7 mouse cellular contexts compared by ENCODE assay signal in genomic region chr2:38668802-38669580, GRCm38 (mm10). TPM values are rescaled to one million over a fixed set of nuclear protein-coding genes. Genes with fewer than 3 reads are reported as not detected.
DNase-seq lines count a peak whose midpoint lies in the region; ATAC-seq and TF ChIP-seq lines count a peak whose summit lies in the region.

No protein-coding gene starts in this region.

- H3K9me3 ChIP-seq in ES-E14 (ENCODE audit: control insufficient read depth, insufficient read depth, low read depth, low read length): no peaks in the 10 kb centered on the region
- H3K9me3 ChIP-seq in hindbrain, postnatal 0 days (ENCODE audit: low read length): no peaks in the 10 kb centered on the region
- H3K9me3 ChIP-seq in liver, embryonic 14.5 days (ENCODE audit: control insufficient read depth, low read length): no peaks in the 10 kb centered on the region

- H3K27me3 ChIP-seq in hindbrain, postnatal 0 days (ENCODE audit: insufficient read depth, low read length): no peaks in the 10 kb centered on the region
- no peaks in the 10 kb centered on the region; the same call in 1 of the 2 replicates for H3K27me3 ChIP-seq in liver, embryonic 14.5 days (ENCODE audit: control insufficient read depth, insufficient read depth, low read length)

- TF ChIP-seq EP300 in liver, embryonic 14.5 days (IDR thresholded peaks at IDR 0.05; ENCODE audit: low read depth): no peak

- H3K4me1 ChIP-seq in ES-E14 (ENCODE audit: control insufficient read depth in 2 of 2, insufficient read depth in 2 of 2, low read length in 2 of 2, poor library complexity in 1 of 2): peaks cover 2 to 20% of the 10 kb centered on the region in 2 experiments; a peak in 3 of 4 replicates
- H3K4me1 ChIP-seq in hindbrain, postnatal 0 days (ENCODE audit: insufficient read depth, low read length): no peaks in the 10 kb centered on the region
- no peaks in the 10 kb centered on the region for H3K4me1 ChIP-seq in liver, embryonic 14.5 days (replicated peaks; ENCODE audit: control insufficient read depth in 2 of 2, insufficient read depth in 2 of 2, low read length in 1 of 2)

- in situ Hi-C loops in ES-E14 (cut with MboI; ENCODE audit: low sequenced_read_pairs in 2 of 2, unreplicated experiment in 2 of 2): no loop called here

- peak overlapping the region; percentile 55; the same call in 1 of the 2 replicates for H3K9ac ChIP-seq in ES-E14 (ENCODE audit: insufficient read depth, low read depth, low read length, poor library complexity, severe bottlenecking)
- H3K9ac ChIP-seq in hindbrain, postnatal 0 days (replicated peaks; ENCODE audit: low read length): no peak overlapping the region
- H3K9ac ChIP-seq in liver, embryonic 14.5 days (replicated peaks): no peak overlapping the region

- DNase-seq in ES-E14 (ENCODE audit: low read depth, low spot score): peak; percentile 82
- DNase-seq in hindbrain, postnatal 0 days (ENCODE audit: low spot score): peak; percentile 35
- peak in 1 of 3 experiments; percentile 9 for DNase-seq in liver, embryonic 14.5 days (ENCODE audit: low read depth in 3 of 3, low spot score in 3 of 3)
- DNase-seq in retina, embryonic 14.5 days (ENCODE audit: low spot score): peak; percentile 71
- DNase-seq in left cerebral cortex, postnatal 4 days: no peak
- DNase-seq in gastrocnemius, postnatal 4 days (ENCODE audit: low spot score in 2 of 2): no peak

- peak; percentile 39; the same call in 1 of the 2 replicates for TF ChIP-seq CTCF in hindbrain, postnatal 0 days (IDR thresholded peaks at IDR 0.05; ENCODE audit: low read depth)
- TF ChIP-seq CTCF in liver, embryonic 14.5 days (IDR thresholded peaks at IDR 0.05; ENCODE audit: low read depth): peak; percentile 36

- H3K36me3 ChIP-seq in ES-E14 (ENCODE audit: control insufficient read depth, insufficient read depth, low read length, poor library complexity, severe bottlenecking): no peaks in the 10 kb centered on the region
- H3K36me3 ChIP-seq in hindbrain, postnatal 0 days (ENCODE audit: insufficient read depth, low read length): no peaks in the 10 kb centered on the region
- no peaks in the 10 kb centered on the region for H3K36me3 ChIP-seq in liver, embryonic 14.5 days (replicated peaks; ENCODE audit: control insufficient read depth, insufficient read depth, low read depth)

- peak; percentile 96 for ATAC-seq in common myeloid progenitor, adult 5-6 weeks (replicated peaks; ENCODE audit: low read depth, poor library complexity, severe bottlenecking)
- peak; percentile 48 for ATAC-seq in hindbrain, postnatal 0 days
- no peak for ATAC-seq in liver, embryonic 14.5 days (ENCODE audit: insufficient read depth)

- WGBS in hindbrain, postnatal 0 days: 15% methylated on average over 17 of the region's 17 CpGs
- WGBS in liver, embryonic 14.5 days (ENCODE audit: insufficient replicate concordance): 16% methylated on average over 17 of the region's 17 CpGs

- H3K27ac ChIP-seq in ES-E14 (ENCODE audit: insufficient read depth, low read depth, low read length, poor library complexity, severe bottlenecking): peak overlapping the region; percentile 75
- no peak overlapping the region for H3K27ac ChIP-seq in hindbrain, postnatal 0 days
- no peak overlapping the region for H3K27ac ChIP-seq in liver, embryonic 14.5 days

- intact Hi-C loops in left cerebral cortex, postnatal 4 days (cut with DNase I): no loop called here

- H3K4me3 ChIP-seq in ES-E14 (ENCODE audit: insufficient read depth in 1 of 2, low read depth in 1 of 2, low read length in 2 of 2, poor library complexity in 1 of 2, severe bottlenecking in 1 of 2): peak overlapping the region; percentile 55 to 60
- no peak overlapping the region for H3K4me3 ChIP-seq in hindbrain, postnatal 0 days (ENCODE audit: low read length)
- H3K4me3 ChIP-seq in liver, embryonic 14.5 days (ENCODE audit: insufficient read depth in 1 of 2, low read depth in 2 of 2, low read length in 2 of 2): no peak overlapping the region

- peak overlapping the region; percentile 33 for H3K4me2 ChIP-seq in hindbrain, postnatal 0 days (ENCODE audit: low read depth, low read length)
- no peak overlapping the region for H3K4me2 ChIP-seq in liver, embryonic 14.5 days (ENCODE audit: low read depth)

TF ChIP-seq in ES-E14, 5 proteins besides CTCF, POLR2A, EP300 and RAD21:
- TF ChIP-seq ZC3H11A (IDR thresholded peaks at IDR 0.05; ENCODE audit: borderline replicate concordance, low read depth, low read length): no peak
TF ChIP-seq in ES-E14: peak in this region for 0.

RNA-seq across cellular contexts. Expression of gene Psmb7, which starts 25.1 kb away (rescaled TPM):
- total RNA-seq in ES-E14 (2012; rRNA removed): 224 and 382 TPM in 2 replicates
- total RNA-seq in common myeloid progenitor, adult 5-6 weeks (2017): 199 and 247 TPM in 2 replicates
- total RNA-seq in hindbrain, postnatal 0 days (2014; rRNA removed): 172 and 178 TPM in 2 replicates
- polyA plus RNA-seq in hindbrain, postnatal 0 days (2015; fragmentation: Nextera tagmentation; extraction: Ambion mirVana): 300 and 304 TPM in 2 replicates
- 116 and 152 TPM in 2 replicates for polyA plus RNA-seq in liver, embryonic 14.5 days (2012; rRNA removed)
- 179 and 181 TPM in 2 replicates for polyA plus RNA-seq in liver, embryonic 14.5 days (2014; fragmentation: Nextera tagmentation; extraction: Ambion mirVana)
- 100 to 1,000 TPM; 231 to 253 TPM for total RNA-seq in left cerebral cortex, postnatal 4 days (2021)
- 100 to 1,000 TPM; 277 to 291 TPM for total RNA-seq in gastrocnemius, postnatal 4 days (2021)

RNA-seq across cellular contexts. Expression of gene Nr5a1, which starts 45.4 kb away (rescaled TPM):
- total RNA-seq in ES-E14 (2012; rRNA removed): 0.13 TPM in 1 of 2 replicates, not detected in the other
- total RNA-seq in common myeloid progenitor, adult 5-6 weeks (2017): not detected in 2 replicates
- 0.05 TPM in 1 of 2 replicates, not detected in the other for total RNA-seq in hindbrain, postnatal 0 days (2014; rRNA removed)
- polyA plus RNA-seq in hindbrain, postnatal 0 days (2015; fragmentation: Nextera tagmentation; extraction: Ambion mirVana): 0.05 TPM in 1 of 2 replicates, not detected in the other
- polyA plus RNA-seq in liver, embryonic 14.5 days (2012; rRNA removed): not detected in 2 replicates
- polyA plus RNA-seq in liver, embryonic 14.5 days (2014; fragmentation: Nextera tagmentation; extraction: Ambion mirVana): not detected in 2 replicates
- total RNA-seq in left cerebral cortex, postnatal 4 days (2021): under 1 TPM in 1 of 2 experiments, not detected in 1; 0.14 TPM
- under 1 TPM in 1 of 2 experiments, not detected in 1; 0.08 TPM for total RNA-seq in gastrocnemius, postnatal 4 days (2021)

Comparison
In these comparisons a context has a peak if more than half of its experiments do, and no peak if none do; other contexts are left out.
1. DNase-seq: peak in ES-E14 (single experiment), hindbrain, postnatal 0 days (single experiment) and retina, embryonic 14.5 days (single experiment); none in left cerebral cortex, postnatal 4 days (single experiment) and gastrocnemius, postnatal 4 days (0 of 2).
2. H3K4me3 ChIP-seq: peak in ES-E14 (2 of 2); none in hindbrain, postnatal 0 days (single experiment) and liver, embryonic 14.5 days (0 of 2).